Mouse (Mus musculus): Measurements from ENCODE around the gene Prdm5.

The Prdm5 gene

DNA sequence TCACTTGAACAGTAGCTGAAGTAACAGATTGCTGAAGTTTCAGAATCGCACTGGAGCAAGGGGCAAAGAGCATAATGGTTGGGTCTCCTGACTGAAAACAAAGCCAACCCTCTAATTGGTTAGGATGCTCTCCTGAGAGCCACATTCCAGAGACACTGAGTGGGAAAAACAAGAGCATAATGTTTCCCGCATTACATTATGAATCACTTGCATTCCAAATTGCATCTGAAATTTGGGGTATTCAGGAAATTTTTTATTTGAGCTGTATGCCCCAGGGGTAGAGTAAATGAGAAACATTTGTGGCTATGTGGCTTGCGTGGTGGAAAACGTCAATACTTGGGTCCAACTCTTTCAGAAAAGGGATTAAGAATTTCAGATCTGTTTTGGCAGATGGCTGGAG is 55.2 kb downstream of the Prdm5 start:
- no peak for DNase-seq (ENCODE audit: low read depth)

DNA sequence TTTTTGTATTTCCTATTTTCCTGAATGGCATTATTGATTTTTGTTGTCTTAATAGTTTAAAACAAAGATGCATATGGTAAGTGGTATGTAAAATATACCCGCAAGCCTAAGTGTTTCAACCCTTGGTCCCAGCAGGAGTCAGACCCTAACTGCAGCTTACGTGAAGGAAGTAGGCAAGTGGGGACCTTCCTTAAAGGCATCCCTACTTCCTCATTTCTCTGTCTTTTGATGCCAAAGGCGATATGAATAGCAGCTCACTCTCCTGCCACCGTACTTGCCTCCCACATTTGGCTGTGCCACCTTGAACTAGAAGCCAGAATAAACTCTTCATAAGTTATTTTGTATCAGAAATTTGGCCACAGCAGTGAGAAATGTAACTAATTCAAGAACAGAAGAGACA is 63.8 kb downstream of the Prdm5 start:
- DNase-seq (ENCODE audit: low read depth): no peak

DNA sequence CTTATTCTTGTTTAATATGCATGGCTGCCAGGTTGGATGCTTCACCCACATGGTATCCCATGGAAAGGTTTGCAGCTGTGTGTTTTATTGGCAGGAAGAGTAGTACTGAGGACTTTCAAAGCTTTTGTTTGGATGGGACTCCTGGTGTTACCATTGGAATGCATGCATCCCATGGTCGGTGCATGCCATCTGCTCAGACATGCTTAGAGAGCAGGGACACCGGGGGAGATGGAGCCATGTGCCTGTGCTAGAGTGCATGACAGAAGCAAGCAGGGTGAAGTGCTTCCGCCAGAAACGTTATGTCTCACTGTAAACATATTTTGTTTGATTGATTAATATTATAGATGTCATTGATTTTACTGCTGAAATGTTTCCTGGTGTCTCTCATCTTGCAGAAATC is 70.3 kb downstream of the Prdm5 start:
- DNase-seq (ENCODE audit: low read depth): no peak

DNA sequence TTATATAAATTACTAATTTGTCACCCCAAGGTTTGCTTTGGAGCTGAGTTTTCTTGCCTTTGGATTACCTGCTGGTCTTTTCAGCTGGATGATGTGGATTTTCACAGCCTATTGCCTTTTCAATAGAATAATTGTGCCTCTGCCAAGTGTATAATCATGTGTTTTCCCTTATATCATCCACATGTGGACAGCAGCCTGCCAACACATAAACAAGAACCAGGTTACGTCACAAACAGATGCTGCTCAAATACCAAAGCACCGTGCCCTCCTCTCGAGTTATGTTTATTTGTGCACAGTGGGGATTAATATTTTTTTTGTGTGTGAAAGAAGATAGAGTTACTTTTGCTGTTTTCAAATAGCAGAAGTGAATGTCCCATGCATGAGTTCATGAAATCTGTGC is 70.9 kb downstream of the Prdm5 start:
- DNase-seq (ENCODE audit: low read depth): no peak

DNA sequence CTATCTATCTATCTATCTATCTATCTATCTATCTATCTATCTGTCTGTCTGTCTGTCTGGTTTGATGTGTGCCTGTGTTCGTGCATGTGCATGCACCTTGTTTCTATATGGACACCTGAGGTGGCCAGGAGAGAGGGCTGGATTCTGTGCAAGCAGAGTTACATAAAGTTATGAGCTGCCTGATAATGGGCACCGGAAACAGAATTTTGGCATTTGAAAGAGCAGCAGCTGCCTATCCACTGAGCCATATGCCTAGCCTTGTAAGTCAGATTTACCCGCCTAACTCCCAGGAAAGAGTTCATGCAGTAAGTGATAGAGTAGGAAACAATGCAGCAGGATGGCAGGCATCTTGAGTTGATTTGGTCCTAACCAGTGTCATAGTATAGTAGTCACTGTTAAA is 71.4 kb downstream of the Prdm5 start:
- no peak for DNase-seq (ENCODE audit: low read depth)

DNA sequence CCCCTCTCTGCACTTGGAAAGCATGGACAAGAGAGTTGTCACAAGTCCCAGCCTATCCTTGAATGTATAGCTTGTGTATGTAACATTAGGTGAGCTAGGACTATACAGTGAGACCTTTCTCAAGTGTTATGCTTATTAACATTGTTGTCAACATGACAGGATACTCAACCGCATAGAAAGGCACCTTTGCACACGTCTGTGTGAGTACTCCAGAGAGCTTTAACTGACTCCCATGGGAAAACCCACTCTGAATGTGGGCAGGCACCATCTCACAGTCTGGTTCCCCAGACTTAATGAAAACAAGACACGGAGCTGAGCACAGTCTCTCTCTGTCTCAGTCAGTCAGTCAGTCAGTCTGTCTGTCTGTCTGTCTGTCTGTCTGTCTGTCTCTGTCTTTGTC is 75.2 kb downstream of the Prdm5 start:
- no peak for DNase-seq (ENCODE audit: low read depth)

DNA sequence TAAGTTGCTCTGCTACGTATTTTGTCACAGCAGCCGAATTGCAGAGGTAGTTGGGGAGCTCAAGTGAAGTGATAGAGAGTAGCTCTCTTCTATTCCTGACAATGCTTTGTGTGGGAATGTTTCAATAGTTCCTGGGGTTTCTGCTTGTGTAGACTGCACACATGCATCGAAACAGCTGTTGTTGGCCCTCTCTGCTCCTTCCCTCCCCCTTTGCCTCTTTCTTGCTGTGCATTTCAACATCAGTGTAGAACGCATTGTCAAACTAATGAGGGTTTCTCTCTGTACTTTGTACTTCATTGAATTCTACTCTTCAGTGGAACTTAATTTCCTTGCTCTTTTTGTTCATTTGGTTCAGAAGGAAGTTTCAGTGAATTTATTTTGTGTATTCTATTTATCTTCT is 75.8 kb downstream of the Prdm5 start:
- DNase-seq (ENCODE audit: low read depth): no peak

DNA sequence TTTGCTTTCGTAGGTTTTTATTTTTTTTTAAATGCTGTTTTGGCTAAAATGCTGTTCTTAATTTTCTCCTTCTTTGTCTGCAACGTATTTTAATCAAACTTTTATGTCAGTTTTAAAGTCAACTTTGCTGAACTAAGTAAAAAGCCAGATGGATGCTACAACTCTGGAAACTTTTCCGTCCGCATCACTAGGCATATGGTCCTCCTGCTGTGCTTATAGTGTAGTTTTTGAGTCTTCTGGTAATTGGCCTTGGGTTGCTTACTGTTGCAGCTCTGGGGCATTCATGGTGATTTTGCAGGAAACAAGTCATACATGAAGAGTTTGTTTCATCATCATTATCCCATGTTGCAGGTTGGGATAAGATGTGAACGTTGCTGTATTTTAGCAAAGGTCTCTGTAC is 81.8 kb downstream of the Prdm5 start:
- DNase-seq (ENCODE audit: low read depth): no peak

DNA sequence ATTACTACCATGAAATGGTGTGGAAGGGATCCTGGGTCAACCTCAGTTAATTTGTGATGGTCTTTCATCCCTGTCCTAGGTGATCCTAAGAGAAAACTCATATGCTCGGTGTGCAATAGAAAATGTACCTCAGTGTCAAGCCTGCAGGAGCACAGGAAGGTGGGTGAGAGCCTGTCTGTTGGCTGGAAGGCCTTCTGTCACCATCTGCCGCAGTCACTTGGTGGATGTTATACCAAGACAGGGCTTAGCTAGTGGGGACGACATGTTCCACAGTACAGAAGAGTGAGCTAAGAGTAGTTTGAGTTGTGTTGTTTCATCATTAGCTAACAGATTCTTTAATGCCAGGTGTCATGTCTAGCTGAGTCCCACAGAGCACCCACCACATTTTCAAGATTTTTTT is 84.0 kb downstream of the Prdm5 start:
- no peak for DNase-seq (ENCODE audit: low read depth)

DNA sequence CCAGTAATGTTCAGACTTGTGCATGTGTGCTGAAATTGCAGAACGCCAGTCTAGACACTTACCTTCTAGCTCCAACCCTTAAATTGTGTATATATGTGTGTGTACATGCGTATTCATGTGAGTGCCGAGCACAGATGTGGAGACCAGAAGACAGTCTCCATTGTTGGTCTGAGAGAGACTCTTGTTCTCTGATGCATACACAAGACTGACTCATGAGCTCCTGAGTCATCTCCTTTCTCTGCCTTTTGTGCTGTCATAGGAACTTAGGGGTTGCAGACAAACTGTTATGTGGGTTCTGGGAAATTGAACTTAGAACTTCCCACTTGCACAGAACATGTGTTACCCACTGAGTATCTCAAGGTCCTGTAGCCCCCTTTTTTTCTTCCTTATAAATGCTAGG is 85.4 kb downstream of the Prdm5 start:
- peak; percentile 9 for DNase-seq (ENCODE audit: low read depth)

DNA sequence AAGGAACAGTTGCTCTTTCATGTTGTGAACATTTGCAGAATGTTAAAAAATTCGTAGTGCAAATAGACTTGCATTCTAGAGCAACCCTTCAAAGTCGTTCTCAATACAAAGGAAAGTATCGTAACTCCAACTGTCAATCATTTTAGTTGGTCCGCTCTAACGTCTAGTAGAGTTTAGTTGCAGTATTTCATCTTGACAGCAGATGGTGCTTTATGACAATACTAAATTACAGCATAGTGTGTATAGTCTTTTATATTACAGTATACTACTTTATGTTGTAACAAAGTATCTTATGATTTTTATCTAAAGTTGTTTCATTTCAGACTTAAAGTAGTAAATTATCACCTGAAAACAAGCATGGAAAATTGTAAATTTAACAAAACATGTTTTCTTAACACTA is 86.1 kb downstream of the Prdm5 start:
- peak; percentile 36 for DNase-seq (ENCODE audit: low read depth)

DNA sequence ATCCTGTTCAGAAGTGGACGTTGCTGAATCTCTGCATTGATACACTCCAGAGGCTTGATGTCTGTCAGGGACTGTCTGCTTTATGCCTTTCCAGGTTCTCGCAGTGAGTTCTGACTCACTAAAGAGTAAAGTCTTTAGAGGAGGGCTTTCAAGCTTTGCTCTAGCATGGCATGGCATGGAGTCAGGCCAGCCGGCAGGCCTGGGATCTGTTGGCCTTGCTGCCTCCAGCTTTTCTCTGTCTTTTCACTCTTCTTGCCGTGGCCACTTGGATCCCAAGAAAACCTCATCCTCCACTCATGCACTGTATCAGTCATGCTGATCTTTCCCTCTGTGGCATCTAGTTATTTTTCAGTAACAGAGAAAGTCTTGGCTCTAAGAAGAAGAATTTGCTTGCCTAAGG is 87.1 kb downstream of the Prdm5 start:
- DNase-seq (ENCODE audit: low read depth): no peak

DNA sequence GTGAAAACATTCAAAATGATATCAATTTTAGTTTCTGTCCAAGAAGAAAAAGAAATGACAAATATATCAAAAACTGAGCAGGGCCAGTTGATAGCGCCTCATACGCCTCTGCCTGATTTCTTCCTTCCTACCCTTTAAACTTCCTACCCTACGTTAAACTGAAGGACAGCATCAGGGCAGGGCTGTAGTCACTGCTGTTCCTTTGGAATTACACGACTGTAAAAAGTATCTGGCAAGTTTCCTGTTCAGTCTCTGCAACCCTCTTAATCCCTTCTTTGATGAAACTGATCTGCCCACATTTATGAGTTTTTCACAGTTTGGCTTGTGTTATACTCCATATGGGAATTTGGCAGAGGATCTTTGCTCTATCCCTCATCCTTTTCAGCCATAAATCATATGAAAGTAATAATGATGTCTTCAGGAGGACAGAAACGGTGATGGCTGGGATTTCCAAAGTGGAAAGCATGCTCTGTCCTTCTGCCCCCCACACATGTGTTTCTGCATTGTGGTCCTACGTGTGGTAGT is 93.0 kb downstream of the Prdm5 start:
- DNase-seq (ENCODE audit: low read depth): no peak

DNA sequence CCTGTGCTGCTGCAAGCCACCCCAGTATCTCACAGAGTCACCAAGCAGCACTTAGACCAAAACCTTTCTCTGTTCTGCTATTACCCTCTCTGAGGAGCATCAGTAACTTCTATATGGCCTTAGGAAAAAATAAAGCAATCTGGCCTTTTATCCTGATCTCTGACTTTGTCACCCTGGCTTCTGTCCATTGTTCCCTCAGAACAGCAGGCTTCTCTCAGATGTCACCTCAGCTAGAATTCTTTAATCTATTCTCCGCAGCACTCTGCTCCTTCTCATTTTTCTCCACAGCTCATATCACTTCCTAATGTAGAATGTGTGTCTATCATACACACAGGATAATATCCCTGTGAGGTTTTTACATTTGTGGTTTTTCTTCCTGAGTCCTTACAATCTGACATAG is 99.5 kb downstream of the Prdm5 start:
- no peak for DNase-seq (ENCODE audit: low read depth)

DNA sequence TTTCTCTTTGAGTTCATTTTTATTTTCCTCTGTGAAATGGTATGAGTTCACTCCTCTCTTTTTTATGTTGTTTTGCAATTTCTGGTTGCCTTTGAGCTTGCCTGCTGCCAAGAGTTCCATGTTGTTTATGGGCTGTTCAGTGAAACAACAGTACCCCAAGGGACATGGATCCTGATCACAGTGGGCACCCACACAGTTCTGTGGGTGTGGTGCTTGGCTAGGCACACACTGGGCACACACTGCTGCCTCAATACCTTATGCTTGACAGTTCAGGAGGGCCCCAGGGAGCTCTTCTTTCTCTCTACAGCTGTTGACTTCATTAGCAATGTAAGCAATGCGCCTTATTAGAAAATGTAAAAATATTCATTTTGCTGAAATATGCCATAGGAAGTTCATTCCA is 110.0 kb downstream of the Prdm5 start:
- DNase-seq (ENCODE audit: low read depth): no peak

DNA sequence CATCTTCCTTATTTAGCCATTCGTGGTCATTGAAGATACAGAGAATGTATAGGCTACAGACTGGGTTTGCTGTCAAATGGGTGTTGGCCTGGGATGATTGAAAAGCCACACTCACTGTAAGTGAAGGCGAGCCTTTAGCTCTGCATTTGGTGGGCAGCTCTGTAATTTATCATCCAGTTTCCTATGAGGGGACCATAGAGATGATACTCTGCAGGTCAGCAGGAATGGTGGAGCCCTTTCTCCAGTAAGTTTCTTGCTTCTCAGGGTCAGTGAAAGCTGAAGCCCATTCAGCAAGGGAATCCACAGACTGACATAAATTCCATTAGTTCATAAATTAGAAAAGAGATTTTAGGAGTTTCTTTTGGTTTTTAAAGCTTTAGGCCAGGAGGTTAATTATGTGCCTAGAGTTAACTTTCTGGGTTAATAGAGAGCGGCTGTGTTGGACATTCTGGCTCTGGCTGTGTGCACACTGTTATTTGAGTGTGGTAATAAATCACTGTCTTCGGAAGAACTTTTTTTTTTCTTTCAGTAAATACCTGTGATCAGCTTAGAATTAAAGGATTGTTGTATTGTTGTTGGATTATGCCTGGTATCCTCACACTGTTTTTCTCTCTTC is 113.4 kb downstream of the Prdm5 start:
- DNase-seq (ENCODE audit: low read depth): no peak

DNA sequence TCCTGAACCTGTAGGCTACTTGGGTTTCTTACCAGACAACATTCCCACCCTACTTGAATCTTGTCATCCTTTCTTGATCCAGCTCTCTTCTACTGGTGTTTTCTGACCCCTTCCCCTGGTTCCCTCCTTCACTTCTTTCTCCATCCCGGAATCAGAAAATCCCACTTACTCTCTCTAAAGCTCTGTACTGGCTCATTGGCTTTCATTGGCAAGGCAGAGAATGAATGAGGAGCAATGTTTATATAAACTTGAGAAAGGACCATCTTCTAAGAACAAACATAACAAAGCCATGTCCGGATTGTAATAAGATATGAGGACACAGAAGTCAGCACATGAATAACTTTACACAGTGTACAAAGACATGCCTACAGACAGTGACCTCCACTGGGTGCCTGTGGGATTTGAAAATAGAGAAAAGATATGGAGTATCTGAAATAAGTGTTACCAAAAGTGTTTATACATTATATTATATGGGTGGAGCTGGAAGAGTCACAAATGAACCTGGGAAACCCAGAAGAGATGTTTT is 127.9 kb downstream of the Prdm5 start:
- DNase-seq (ENCODE audit: low read depth): no peak

DNA sequence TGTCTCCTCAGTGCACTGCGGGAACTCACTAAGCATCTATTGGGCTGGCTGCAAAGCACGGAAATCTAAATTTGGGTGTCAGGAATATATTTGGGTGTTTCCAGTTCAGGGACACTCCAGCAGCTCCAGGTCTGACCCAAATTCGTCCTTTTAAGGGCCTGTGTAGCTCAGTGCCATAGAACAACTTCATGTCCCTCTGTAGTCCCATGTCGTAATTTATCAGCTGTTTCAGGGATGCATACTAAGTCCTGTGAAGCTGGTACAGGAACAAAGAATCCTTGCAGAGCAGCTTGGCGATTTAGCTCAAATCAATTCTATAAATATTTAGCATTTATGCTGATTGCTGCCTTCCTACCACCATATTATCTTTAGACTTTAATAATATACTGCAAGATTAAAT is 136.6 kb downstream of the Prdm5 start:
- DNase-seq (ENCODE audit: low read depth): no peak

DNA sequence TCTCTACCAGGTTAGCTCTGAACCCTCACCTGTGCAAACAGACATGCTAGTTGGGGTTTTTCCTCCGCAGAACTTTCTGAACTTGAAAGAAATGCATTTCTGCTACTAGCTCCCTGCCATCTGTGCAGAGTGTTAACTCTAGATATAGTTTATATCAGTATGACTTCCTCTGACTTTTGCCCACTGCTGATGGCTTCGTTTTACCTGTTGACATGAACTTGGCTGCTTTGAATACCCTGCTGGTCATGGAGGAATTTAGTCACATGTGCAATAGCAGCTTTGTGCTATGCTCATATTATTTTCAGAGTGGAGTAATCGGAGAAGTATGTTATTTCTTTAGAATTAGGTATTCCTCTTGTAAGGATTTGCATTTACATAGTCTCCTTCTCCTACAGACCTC is 142.9 kb downstream of the Prdm5 start:
- no peak for DNase-seq (ENCODE audit: low read depth)

DNA sequence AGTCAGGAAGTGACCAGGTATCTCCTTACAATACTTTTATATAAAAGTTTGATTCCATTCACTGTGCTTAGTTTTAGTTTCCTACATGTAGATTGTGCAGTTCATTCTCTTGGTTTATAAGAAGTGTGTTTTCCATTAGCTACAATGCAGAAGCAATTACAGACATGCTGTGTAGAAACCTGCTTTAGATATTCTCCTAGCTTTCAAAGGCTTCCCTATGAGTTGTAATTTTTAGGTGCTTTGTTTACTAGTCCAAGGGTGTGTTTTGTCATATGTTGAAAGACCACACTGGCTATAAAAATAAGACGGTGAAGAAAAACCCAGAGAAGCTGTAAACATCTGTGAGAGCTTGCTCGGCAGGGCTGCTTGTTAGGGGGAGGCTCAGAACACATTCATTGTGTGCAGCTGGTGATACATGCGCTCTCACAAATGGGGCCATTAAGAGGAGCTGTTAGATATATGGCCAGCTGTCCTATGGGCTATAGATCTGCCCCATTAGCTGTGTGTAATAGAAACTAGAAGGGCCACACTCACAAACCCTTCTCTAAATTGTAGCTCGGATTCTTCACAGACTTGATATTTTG is 144.8 kb downstream of the Prdm5 start:
- no peak for DNase-seq (ENCODE audit: low read depth)

DNA sequence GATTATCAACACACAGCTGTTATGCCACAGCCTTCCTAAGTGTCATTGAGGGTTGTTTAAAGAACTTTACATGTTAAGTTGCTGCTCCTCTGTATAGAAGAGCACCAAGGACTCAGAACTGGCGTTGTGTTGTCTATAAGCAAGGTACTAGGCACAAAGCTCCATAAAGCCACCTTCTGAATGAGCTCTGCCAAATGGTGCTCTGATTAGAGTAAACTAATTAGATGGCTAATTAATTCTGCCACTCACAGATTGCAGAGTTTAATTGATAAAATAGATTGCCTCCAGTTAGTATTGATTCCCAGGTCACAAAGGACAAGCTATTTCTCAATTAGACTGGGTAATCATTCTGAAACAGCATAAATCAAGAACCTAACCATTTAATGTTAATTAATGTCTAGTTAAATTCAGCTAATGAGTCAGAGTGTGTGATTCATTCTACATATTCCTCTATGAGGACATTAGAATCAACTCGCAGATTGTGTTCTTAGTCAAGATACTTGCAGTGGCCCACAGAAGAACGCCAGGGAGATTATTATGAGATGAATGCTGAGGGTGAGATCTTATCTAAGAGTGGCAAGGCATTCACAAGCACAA is 147.0 kb downstream of the Prdm5 start:
- DNase-seq (ENCODE audit: low read depth): no peak

DNA sequence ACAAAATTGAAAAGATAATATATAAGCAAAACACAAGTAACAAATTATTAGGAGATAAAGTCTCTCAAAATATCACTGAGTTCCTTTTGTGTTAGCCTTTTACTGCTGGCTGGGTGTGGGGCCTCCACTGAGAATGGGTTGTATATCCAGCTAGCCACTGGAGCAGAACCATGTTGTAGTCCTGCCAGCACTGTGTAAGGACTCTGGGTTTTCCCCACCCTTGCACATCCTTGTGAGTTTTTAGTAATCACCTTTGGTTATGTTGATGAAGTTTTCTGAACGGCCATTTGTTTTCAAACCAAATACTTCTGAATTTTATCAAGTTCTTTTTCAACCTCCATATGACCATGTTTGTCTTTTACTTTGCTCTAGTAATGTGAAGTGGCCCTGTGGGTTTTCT is 151.7 kb downstream of the Prdm5 start:
- no peak for DNase-seq (ENCODE audit: low read depth)

DNA sequence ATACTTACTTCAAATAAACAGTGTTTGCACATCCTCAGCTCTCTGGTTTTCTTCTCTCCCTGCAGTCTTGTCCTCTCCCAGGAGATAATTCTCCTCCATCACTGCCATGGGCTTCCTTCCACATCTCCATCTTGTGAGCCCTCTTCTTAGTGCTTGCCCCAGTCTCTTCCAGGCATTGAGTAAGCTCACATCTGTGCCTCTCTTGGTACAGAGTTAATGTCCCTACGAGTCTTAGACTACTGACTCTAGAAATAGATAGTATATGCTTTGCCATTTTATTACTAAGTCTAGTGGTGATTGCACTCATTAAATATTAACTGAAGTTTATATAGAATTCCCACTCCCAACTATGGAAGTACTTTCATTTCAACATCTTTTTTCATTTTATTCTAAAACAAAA is 154.0 kb downstream of the Prdm5 start:
- no peak for DNase-seq (ENCODE audit: low read depth)

DNA sequence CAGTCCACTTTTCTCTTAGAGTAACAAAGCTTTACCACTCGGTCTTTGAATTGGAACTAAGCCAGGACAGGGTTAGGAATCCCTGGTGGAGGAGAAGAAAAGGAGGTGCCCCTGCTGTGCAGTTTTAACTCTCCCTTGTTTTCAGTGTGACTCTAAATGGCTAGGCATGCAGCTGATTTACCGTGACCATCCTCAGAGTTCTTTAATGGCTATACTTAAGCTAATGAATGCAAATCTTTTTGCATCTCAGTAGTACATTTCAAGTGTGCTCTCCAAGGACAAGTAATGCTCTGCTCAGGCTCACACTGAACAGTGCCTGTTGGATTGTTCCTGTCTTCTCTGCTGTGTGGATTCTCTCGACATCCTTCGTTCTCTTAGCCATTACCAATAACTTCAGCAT is 154.4 kb downstream of the Prdm5 start:
- no peak for DNase-seq (ENCODE audit: low read depth)

Data from 416B (cell line).